Mouse (Mus musculus) 3134 (cell line): ENCODE data around the gene Plxdc1.
"Not testable (repeated sequence)": the region's sequence is repeated elsewhere in the genome, so short reads cannot be mapped to it uniquely, and the experiment has no call there.

ENCODE experiments used
- DNase-seq: peaks from one replicate; pipeline ENCODE4 v3.0.0-alpha.2; 2011; ENCODE audit warnings: low spot score; ENCODE audit not compliant: insufficient read length; ENCODE audit errors: extremely low read depth

The Plxdc1 gene

DNA sequence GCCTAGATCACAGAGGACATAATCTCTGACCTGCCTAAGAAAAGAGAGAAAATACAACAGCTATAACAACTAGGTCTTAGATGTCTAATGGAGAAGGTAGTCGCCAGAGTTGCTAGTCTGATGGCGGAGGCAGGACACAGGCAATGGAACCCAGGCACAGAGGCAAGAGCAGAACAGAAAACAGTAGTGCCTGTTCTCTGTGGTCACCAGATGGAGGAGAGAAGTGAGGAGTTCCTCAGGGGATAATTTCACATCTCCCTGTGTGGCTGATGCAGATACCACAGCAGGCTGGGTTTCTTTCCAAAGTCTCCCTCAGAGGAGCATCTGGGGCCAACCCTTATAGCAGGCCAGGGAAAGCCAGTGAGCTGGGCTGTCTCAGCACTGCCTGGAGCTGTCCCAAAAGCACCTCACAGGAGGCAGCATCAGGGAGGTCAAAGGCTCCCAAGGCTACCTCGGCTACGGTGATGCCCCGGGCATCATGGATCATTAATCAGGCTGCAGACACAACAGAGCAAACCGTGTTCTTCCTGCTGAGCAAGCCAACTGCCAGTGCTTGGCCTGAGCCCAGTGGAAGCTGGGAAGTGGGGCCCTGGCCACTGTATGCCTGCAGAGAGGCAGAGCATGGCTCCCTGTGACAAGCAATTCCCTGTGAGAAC, 29.2 kb downstream of the Plxdc1 start:
- no peak for DNase-seq

DNA sequence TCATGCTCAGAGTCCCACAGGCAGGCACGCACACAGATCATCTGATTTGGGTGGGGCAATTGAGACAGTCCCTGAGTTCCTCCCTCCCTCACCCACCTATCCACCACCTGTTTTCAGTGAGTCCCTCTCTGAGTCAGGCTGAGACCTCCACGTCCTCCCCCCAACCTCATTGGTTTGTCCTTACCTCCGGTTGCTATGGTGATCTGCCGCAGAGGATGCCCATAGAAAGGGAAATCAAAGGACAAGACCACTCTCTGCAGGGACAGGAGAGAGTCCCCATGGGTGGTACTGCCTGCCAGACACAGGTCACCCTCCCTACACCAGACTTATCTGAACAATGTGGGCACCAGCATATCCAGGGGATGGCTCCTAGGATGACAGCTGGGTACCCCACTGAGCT, 30.3 kb downstream of the Plxdc1 start:
- no peak for DNase-seq

- DNase-seq = no peak
Observed at GRCm38 (mm10) chr11:97955146-97955902, 30.9 kb downstream of the Plxdc1 start.

GRCm38 (mm10) chr11:97954469-97955141, 31.6 kb downstream of the Plxdc1 start:
- no peak for DNase-seq

DNA sequence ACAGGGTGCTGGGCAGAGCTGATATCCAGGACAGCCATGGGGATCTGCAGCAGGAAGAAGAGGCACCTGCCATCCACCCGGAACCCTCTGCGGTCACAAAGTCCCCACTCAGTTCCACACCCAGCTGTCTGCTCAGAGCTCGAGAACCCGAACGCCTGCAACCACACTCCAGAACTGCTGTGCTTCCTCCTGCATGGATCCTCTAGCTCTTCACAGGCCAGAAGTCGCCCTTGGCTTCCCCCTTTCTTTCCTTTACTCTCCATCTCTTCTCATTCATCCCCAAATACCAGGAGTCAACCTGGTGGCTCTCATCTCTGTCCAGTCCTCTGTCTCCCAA, 32.3 kb downstream of the Plxdc1 start:
- DNase-seq = no peak

DNA sequence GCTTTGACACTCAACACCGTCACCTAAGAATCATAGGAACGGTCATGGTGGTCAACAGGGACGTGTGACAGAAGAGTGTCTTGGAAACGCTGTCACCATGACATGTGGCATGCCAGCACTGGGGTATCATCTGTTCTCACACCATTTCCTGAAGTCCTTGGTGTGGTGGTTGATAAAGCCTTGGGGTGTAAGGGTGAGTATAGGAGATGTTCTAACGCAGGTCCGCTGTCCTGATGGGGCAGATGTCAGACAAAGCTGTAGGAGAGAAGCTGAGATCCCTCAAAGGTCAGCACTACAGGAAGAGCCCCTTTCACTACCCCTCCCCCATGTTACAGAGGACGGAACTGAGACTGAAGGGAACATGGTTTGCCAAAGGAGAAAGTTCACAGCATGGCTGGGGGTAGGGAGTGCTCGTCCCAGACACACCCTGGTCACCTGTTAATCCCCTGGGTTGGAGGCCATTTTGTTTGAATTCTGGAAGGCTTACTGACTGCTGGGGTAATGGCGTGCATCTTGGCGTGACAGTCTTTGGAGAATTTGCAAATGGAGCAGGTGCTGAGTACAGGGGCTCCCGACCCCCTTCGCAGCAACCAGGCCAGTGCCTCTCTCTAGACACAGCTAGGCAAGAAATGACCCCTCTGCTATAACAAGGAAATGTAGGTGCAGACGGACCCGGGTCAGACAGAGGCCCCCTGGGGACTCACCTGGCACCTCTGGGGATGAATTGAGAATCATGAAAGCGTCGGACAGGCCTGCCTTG, 32.9 kb downstream of the Plxdc1 start:
- no peak for DNase-seq

DNA sequence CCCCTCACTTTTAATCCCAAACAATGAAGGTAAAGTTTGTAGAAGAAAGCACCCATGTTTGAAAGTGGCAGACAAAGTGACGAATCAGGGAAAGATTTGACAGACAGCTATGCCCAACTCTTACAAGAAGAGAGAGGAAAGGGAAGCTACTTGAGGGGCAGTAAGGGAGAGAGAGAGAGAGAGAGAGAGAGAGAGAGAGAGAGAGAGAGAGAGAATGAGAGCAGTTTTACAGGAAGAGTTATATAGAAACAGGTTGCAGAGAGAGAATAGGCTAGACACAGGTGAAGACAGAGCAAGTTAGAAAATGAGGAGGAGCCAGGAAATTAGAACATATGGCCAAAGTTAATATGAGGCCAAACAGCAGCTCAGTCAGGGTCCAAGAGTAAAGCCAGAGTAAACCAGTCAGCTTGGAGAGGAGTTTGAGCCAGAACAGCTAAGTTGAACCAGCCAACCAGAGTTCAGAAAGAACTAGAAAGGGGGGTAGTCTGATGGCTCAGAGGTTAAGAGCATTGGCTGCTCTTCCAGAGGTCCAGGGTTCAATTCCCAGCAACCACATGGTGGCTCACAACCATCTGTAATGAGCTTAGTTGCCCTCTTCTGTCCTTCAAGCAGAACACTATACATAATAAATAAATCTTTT, 33.8 kb downstream of the Plxdc1 start:
- no peak for DNase-seq

DNA sequence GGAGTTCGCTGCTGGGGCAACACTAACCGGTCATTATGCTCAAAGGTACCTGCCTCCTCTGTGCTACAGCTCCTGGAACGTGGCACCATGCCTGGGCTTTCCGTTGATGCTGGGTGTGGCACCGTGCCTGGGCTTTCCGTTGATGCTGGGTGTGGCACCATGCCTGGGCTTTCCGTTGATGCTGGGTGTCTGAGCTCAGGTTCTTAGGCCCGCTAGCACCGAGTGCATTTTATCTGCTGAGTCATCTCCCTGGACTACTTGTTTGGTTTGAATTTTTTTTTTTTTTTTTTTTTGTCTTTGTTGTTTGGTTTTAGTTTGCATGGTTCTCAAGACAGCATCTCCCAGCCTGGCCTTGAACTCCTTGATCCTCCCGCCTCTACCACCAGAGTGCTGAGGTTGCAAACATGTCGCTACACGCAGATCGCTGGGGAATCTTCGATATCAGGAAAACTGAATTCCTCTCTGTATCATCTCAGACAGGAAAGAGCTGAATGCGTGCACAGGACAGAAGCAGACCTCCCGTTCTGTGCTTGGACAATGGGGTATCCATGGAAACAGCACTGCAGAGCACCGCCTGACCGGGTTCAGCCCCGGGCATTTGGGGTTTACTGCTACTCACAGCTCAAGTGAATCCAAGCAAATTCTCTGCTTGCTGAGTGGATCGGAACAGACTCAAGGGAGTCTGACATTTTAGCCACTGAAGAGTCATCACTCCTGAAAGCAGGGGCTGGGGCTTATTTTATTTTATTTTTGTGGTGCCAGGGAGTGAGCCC, 36.4 kb downstream of the Plxdc1 start:
- DNase-seq = peak; percentile 74

GRCm38 (mm10) chr11:97947426-97947825, 38.8 kb downstream of the Plxdc1 start:
- DNase-seq = no peak

DNA sequence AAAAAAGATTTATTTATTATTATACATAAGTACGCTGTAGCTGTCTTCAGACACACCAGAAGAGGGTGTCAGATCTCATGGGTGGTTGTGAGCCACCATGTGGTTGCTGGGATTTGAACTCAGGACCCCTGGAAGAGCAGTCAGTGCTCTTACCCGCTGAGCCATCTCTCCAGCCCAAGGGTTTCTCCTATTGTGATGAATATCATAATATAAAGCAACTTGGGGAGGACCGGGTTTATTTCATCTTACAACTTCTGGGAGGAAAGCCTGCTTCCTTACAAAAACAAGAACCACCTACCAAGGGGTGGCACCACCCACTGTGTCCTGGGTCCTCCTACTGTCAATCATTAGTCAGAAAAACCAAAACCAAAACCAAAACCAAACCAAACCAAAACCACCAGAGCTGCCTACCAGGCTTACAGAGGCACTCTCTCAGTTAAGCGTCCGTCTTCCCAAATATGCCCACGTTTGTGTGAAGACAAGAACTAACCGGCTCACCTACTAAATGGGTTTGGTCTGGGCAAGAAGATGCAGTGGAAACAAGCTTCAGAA, 40.4 kb downstream of the Plxdc1 start:
- DNase-seq = not testable (repeated sequence)

DNA sequence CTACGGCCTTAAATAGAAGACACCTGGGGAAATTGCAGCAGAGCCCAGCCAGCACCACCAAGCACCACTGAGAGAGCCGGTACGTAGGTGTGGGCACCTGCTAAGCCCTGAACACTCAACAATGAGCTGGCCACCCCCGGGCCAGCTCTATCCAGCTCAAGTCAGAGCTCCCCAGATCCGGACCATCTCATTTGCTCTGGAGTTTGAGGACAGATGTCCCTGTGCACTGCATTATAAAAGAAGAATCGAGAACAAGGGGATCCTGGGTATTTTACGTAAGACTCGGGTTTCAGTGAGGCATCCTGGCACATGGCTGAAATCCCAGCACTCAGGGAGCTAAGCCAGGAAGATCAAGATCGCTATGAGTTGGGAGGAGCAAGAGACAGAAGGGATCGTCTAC, 41.2 kb downstream of the Plxdc1 start:
- DNase-seq = no peak

- DNase-seq = peak; percentile 27
Observed at GRCm38 (mm10) chr11:97943256-97943655, 43.0 kb downstream of the Plxdc1 start.

- no peak for DNase-seq
Observed at GRCm38 (mm10) chr11:97942420-97943111, 43.7 kb downstream of the Plxdc1 start.

GRCm38 (mm10) chr11:97937469-97938105, 48.7 kb downstream of the Plxdc1 start:
- DNase-seq = peak; percentile 29

- peak; percentile 45 for DNase-seq
Observed at GRCm38 (mm10) chr11:97936758-97937157, 49.5 kb downstream of the Plxdc1 start.

DNA sequence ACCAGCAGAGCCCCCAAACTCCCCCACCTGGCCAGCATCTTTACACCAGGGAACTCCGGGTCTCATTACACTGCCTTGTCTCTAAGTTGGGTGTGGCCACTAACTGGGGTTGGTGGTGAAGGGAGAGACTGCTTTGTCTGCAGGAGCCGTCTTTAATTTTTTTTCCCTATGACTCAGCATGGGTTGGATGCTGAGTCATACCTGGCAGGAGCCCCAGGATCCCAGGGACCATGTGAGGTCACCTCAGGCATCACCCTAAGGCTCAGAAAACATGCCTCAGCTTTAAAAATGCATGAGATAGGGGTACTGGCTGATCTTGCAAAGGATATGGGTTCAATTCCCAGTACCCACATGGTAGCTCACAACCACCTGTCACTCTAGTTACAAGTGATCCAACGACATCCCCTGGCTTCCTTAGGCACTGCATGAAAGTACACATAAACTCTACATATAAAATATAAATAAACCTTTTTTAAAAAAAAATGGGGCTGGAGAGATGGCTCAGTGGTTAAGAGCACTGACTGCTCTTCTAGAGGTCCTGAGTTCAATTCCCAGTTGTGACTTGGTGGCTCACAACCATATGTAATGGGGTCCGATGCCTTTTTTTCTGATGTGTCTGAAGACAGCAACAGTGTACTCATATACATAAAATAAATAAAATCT, 50.2 kb downstream of the Plxdc1 start:
- peak; percentile 79 for DNase-seq

DNA sequence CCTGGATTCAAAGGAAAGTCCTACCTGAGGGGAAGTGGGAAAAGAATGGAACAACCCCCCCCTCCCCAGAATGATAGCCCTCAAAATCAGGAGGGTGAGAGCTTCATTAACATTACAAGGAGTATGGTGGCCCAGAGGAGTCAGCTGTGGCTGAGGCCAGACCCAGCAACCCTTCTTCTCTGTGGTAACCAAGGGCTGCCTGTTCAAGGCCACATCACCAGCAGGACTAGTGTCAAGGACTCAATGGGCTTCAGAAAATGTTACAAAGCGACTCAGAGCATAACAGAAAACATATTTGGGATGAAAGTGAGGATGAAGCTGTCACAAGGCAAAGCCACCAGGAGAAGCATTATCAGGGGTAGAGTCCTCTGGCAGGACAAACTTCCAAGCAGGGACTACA, 52.7 kb downstream of the Plxdc1 start:
- DNase-seq = no peak

DNA sequence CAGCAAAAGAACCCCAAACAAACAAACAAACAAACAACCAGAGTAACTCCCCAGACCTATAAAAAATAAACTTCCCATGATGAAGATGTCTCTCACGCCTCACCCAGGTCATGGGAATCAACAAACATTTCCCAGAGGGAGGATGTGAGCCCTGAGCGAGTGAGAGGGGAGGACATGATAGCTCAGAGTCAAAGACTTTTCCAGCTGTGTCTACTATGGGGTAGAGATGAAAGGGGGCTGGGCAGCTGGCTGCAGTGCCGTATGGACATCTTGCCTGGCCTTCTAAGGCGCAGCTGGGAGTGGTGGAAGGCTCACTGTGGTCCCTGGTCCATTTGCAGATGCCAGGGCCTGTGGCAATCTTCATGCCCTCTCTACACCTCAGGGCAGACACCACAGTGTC, 57.3 kb downstream of the Plxdc1 start:
- no peak for DNase-seq
